Mouse (Mus musculus) kidney, postnatal 4 days (tissue): ENCODE measurements around the gene Gm37240.

ENCODE experiments used
- DNase-seq, 2 experiments: peaks; one replicate each; pipeline ENCODE4 v3.0.0; 2021; ENCODE audit warnings: mixed read lengths in 2 of 2

The Gm37240 gene

DNA sequence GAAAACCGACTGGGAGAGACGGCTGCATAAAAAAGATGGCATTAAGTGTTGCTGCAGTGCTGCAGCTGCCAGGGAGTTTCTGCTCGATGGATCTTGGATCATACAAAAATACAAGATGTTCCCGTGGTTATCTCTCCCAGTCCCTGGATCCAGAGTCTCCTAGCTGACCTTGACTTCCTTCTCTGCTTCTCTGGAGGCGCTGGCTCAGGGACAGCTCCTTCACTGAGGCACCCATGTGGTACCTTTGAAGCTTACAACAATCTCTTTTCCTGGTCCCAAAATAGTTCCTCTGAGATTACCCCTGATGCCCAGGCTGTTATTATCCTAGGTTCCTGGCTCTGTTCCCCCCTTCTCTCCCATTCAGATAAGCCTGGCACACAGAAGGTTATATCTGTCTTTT, 672.4 kb downstream of the Gm37240 start:
- DNase-seq: no peak

DNA sequence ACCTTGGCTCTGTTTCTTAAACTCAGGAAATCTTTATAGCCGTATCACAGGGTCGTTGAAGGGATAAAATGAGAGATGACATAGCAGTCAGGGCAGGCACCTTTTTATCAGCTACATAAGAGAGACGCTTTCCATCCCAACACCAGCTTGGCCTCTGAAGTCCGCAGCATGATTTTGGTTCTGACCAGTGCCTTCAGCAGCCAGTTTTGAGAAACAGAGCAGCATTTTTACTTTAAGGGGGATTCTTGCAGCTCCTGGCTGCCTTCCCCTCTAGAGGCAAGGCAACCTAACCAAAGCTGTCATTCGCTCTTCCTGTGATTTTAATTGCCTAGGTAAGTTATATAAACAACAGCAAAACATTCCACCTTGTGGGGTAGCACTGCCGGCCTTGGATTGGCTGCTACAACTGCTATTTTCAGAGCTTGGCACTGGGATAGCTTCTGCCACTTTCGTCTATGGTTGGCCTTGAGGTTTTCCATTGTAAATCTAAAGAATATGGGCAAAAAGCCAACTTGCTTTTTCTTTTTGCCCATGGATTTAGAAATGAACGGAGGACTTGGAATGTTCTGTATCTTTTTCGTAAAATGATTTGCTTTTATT, 674.5 kb downstream of the Gm37240 start:
- DNase-seq: no peak

DNA sequence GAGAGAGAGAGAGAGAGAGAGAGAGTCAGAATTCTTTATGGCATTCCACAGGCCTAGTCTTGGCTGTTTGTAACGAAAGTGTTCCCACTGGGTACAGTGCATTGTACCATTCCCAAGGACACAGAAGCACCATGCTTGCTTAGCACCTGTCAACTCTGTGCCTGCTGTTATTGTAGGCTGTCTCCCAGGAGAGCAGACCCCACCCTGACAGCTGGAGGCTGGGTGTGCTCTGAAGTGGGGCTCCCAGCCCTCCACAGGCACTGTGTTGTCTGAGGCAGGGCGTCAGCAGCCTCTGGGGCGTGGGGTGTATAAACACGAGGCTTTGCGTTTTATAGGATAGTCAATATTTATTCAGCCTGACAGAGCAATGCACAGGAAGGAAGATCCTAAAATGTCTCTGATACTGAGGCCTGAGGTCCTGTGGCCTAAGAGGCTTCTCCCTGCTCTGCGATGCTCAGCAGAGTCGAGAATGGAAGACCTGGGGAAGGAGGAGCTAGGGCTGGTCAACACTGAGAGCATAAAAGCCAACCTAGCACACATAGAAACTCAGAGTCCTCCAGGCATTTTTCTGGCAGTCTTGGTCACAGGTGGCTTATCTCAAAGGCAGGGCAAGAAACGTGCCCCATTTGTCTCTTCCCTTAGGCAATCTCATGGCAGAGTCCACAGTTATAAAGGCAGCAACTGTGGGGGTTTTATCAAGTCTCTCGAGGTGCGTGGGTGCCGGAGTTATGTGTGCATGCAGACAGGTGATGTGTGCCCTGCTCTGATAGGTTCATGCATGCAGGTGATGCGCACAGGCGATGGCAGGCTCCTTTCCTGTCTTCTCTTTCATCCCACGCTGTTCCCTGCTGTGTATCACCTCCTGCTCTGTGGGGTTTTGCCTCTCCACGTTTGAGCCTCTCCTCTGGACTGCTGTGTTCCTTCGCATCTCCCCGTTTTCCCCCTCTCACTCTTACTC, 677.2 kb downstream of the Gm37240 start:
- no peak for DNase-seq

DNA sequence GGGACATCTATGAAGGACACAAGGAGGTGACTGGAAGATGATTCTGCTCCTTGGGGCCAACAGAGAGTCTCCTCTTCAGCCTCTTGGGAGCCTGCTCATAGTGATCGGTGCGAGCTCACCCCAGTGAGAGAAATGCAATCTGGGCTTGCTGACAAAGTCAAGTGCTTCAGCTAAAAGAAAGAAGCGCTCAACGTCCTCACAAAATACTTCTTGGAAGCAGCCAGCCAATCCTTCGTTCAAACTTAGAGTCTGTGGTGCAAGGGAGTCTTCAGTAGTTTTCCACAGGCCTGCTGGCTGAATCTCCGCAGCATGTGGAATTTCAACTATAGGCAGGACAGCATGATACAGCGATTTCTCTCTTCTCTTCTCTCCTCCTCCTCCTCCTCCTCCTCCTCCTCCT, 680.8 kb downstream of the Gm37240 start:
- DNase-seq: no peak

DNA sequence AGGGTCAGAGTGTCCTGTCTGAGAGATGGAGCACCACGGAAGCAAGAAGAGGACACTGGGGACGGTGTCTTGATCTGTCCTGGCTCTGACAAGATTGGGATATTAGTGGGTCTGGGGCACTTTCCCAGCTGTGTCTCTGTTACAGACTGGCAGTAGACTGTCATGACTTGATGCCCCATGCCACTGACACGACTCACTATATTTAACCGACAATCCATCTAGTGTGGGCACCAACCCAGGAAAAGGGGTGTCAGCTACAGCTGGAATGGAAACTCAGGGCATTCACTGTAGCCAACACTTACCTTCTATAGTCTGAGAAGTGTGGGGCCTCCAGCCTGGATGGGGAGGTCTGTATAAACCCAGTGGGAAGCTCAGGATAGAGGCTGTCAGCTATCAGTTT, 681.4 kb downstream of the Gm37240 start:
- no peak for DNase-seq

DNA sequence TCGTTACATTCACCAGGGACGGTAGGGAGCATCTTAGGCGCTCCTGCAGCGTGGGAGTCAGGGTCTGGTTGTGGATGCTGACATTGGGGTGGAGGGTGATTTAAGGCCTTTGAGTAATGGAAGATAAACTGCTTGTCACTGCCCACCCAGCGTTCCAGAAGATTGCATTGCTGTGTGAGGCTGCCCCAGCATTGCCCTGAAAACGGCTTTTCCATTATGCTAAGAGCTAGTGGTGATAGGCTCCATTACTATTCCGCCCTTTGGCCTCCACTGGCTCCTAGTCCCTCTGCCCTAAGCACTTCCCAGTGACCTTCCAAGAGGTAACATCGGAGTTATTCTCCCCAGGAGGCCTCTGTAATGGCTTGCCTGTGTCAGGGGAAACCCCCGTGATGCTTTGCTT, 683.7 kb downstream of the Gm37240 start:
- DNase-seq: peak in 1 of 2 experiments; percentile 30

DNA sequence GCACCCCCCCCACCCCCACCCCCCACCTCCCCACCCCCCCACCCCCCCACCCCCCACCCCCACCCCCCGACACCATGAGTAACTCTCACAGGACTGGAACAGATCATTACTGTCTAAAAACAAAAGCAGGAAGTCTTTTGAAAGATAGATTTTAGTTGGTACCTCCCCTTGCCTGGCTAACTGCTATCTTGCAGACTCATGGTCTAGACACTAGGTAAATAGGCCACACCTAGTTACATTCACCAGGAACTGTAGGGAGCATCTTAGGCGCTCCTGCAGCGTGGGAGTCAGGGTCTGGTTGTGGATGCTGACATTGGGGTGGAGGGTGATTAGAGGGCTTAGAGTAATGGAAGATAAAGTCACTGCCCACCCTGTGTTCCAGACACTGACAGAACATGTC, 684.6 kb downstream of the Gm37240 start:
- DNase-seq: no peak

DNA sequence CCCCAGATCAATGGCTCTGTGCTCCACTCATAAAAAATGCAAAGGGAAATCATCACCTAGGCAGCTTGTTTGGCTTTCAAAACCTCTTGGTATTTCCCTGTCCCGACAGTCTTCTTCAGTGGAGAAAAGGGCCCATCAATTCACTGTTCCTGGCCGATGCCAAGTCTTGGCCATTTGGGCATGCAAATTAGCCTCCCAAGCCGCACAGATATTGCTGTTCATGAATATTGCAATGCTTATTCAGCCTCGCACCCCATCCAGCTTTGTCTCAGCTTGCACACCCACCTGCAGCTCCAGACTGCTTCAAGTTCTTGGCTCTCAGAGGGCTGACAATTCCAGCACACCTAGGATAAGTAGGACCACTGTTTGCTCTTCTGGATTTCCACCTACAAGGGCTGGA, 685.5 kb downstream of the Gm37240 start:
- DNase-seq: no peak

DNA sequence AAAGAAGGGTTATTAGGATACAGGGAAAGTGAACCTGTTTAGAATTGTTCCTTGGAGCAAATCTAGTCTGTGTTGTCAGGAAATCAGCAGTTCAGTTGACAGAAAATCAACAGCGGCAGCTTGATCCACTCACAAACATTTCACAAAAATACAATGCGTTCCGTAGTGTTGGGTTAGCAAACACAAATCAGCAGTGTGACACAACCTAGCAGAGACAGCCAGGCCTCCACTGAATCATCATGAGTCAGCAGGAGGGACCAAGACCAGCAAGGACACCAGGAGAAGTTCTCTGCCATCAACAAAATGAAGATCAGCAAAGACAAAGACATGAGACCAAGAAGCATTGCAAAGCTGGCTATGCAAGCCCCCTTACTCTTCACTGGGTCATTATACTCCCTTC, 688.8 kb downstream of the Gm37240 start:
- DNase-seq: no peak

DNA sequence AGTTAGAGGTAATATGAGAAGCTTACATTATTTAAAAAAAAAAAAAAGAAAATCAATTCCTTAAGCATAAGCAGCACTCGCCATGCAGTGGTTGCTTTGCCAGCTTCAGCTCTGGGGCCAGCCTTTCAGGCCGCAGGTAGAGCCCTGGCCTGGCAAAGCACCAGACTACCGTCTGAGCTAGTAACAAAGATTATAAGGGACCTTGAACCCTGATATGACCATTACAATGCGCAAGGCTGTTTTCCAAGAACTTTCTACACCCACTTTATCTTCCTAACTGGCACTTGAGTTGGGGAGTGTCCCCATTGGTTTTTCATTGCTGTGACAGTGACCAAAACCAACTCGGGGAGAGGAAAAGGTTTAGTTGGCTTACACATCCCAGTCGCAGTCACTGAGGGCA, 690.2 kb downstream of the Gm37240 start:
- DNase-seq: no peak

DNA sequence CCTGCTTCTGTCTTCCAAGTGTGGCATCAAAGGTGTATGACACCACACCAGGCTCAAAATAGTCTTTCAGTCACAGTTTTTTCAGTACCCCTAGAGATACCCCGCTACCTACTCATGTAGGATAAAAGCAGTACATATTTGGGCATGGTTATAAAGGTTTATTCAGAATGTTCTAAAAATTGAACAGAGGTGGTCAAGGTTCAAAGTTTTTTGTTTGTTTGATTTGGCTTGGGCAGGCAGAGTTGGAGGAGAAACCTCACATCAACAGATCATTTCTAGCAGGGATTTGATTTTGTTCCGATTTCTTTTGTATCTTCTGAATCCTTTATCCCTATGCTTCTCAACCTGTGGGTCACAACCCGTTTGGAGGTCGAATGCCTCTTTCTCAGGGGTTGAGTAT, 690.7 kb downstream of the Gm37240 start:
- DNase-seq: no peak

DNA sequence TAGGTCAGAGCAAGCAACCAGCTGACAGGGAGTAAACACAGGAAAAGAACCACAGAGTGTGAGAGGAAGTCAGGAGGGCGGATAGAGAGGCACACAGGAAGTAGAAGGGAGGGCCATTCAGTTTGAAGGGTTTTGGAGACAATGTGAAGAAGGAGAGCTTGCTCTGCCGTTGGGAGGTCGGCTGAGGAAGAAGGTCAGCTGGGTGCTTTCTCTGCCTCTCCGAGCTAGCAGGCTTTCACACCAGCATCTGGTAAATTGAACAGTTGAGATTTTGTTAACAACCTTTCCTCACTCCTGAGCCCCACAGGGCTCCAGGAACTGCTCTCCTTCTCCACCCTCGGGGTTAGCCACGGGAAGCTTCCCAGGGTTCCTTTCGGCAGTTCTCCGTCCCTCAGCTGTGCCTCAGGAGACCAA, 692.2 kb downstream of the Gm37240 start:
- DNase-seq: peak; percentile 14 to 15

DNA sequence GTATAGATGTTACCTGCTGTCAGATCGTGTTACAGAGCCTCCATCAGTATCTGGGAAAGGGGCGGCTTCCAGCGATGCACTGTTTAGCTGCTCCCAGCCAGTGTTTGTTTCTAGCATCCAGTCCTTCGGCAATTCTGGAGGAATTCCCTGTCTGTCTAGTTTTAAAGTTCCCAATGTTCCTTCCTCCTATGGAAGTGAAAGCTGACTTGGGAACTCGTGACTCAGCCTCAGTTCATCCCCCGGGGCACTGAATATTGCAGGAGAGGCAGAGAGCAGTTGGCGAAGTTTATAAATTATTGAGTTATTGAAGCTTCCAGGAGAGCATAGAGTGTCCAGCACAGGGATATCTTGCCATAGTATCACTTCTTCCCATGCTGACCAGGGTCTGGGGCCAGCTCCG, 697.5 kb downstream of the Gm37240 start:
- no peak for DNase-seq

DNA sequence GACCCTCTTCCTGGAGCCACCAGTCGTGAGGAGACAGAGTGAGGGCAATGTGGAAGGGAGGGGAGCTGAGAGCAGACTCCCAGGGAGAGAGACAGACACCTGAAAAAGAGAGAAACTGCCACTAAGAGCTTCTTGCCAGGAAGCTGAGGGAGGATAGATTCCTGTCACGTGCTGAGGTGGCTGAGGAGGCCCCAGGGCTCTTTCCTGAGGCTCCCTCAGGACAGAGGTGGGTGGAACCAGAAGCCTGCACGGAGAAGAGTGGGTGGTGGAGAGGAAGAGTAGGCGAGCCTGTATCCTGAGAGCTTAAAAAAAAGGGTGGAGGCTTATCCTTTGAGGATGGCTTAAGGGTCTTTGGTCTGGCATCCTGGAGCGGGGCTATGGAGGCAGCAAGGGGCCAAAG, 699.0 kb downstream of the Gm37240 start:
- no peak for DNase-seq

DNA sequence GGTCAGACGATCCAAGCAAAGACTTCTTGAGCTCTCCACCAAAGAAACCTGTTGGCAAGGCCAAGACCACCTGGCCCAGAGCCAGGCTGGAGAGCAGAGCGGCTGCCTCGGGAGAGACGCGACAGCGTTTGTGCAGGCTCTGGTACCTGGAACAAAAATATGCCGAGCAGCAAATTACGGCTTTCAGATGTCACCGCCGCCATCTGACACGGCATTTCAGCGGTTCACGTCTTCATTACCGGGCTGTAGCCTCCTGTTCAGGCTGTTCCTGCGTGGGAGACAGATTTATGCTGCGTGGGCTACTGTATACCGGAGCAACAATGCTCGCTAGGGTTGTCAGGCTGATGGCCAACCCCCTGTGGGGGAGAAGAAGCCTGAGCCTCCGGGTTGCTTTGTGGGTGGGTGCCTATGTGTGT, 700.6 kb downstream of the Gm37240 start:
- peak; percentile 59 to 69 for DNase-seq

DNA sequence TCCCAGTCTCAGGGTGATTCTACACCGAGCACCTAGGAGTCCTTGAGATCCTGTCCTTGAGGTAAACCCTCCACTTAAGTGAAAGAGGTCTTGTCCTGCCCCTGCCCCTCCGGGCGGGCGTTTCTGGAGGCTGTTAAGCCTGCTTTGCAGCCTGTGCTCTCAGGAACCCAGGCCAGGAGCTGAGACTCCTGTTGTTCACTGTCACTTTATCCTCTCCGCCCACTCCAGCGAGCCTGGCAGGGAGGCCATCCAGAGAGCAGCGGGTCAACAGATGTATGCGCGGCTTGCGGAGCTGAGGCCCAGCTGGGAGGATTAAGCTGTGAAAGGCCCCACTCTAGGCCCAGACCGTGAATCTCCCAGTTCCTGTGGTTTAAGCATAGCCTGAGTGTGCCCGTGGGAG, 701.5 kb downstream of the Gm37240 start:
- peak; percentile 21 to 52 for DNase-seq

DNA sequence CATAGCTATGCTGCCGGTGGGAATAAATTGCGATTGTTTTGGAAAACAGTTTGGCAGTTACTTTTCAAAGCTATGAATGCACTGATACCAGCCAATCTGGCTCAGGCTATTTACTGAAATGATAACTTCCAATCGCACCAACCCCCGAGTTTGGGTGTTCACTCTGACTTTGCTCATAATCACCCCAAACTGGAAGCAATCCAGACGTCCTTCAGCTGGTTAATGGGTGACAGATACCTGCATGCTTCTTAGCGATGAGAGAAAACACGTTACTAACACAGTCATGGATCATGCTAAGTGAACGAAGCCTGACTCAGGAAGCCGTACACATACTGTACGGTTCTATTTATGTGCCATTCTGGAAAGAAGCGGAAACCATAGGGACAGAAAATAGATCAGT, 702.4 kb downstream of the Gm37240 start:
- DNase-seq: no peak

DNA sequence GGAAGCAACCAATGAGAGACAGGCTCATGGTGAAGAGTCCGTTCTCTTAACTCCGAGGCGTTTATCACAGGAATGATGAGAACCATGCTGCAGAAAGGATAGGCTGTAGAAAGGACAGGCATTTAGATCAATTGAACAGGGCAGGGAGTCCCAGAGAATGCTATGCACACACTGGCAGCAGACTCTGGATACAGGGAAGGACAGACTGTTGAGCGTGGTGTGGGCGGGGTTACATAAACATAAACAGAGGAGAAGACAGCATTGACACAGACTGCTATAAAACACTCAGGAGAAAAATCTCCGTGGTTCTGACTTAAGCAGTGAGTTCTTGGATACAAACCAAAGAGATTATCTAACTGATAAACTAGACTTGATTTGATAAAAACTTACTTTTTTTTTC, 703.2 kb downstream of the Gm37240 start:
- DNase-seq: no peak

DNA sequence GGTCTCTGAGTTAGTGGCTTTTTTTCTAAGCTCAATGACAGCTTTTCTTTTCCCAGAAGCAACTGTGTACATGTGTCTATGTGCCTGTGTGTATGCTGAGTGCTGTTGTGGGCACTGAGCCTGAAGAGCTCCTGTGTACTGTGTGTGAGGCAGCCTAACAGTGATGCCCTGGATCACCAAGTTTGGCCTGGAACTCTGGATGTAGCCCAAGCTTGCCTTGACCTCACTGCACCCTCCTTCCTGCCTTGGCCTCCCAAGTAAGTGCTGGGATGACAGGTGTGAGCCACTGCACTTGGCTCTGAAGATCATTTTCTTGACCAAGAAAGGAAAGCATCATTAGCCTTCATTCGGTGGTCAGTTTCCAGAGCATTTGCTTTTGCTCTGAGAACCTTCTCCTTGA, 710.6 kb downstream of the Gm37240 start:
- DNase-seq: no peak

DNA sequence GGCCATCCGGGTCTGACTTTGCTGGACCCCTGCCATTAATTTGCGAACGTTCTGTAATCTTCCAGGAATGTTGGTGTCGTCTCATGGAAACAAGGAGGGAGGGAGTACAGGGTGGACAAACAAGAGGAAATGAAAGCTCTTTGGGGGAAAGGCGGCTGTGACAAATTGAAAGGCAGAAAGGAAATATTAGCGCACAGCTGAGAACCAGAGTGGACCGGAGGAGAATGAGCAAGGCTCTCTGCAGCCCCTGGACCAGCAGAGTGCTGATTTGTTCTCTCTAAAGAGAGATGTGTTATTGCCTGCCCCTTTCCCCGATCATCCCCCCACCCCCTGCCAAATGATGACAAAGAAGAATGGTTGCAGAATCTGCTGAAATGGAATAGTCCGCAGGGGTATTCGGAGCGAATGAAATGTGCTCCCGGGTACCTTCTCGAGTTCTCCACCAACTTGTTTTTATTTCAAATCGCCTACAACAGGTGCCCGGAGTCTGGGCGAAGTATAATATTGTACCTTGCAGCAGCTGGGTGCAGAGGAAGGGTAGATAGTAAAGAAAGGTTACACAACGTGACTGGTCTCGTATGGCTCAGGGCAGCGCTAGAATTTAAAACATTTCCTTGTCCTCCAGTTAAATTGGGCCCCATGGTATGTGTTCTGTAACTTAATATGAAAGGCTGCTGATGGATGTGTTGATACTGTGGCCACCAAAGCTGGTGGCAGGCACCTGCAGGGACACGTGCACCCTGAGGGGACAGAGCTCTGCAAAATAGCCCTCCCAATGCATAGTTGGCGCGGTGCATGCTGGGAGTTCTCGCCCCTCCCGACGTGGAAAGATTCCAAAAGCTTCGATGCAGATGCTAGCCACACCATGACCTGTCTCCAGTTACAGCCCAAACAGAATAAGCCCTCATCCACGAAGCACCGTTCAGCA, 712.5 kb downstream of the Gm37240 start:
- peak; percentile 52 to 64 for DNase-seq

DNA sequence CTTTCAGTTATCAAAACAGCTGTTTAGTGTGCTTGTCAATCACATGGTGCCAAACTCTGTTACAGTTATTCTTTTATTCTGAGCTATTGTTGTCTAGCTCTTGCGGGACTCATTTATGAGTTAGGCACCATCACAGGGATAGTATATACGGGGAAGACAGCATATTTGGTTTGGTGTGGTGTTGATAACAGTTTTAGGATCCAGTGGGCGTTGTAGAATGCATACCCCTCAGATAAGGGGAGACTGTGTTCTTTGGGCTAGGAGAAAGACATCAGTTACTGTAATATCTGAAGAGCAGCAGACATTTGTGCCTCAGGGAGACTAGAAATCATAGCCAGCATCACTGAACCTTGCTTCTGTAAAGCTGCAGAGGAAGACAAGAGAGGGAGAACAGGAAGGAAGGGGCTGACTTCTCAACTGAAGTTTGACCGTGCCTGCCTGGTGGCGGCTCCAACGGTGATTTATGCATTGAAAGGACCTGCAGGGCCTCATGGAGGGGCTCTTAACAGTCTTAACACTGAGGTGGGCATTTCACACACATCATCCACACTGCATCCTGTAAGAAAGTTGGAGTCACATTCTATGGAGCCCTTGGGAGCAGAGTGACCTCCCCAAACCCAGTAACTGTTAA, 713.8 kb downstream of the Gm37240 start:
- DNase-seq: no peak

DNA sequence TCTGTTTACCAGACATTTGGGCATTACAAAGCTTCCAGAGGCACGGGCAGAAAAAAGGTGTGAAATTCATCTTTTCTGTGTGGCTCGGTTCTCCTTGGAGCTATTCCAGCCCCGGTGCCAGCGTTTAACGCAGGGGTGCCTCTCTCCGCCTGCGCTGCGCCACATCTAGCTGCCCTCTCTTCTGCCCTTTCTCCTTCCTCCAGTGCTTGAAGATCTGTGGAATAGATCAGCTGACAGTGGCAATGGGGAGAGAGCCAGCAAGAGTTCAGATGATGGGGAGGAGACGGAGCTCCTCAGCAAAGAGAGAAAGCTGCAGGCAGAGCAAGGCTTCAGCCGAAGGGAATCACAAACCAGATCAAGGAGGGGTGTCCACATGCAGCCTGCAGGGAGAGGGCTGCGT, 714.8 kb downstream of the Gm37240 start:
- peak in 1 of 2 experiments; percentile 10 for DNase-seq

DNA sequence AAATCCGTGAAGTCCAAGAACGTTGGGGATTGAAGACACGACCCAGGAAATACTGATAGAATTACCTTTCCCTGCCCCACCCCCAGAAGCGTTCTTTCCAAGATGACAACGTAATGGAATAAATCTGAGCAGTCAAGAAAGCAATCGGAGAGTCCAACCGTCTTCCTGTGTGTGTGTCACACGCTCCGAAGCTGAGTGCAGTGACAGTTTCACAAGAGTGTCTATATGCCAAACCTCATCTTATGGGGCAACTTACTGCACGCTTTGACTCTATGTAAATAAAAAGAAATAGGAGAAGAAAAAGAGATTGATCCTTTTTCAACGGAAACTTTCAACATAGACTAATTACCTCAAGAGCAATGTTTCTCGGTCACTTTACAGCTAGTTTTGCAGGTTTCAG, 715.2 kb downstream of the Gm37240 start:
- no peak for DNase-seq
